Mouse (Mus musculus) cerebellum, adult 2 months (tissue): Measurements from ENCODE around the gene Rem2.

Source experiments
- CTCF ChIP-seq: fragments of 200-500 bp; IDR thresholded peaks from 2 replicates; pipeline ENCODE4 v1.5.1; 2011; ENCODE audit warnings: low read depth, mild to moderate bottlenecking, control low read depth, low read length, moderate library complexity, borderline replicate concordance; ENCODE audit not compliant: insufficient read depth
- POLR2A ChIP-seq: fragments of 200-500 bp; IDR thresholded peaks from 2 replicates; pipeline ENCODE4 v1.6.1; 2011; ENCODE audit warnings: low read length, control low read depth, borderline replicate concordance; ENCODE audit not compliant: insufficient read depth

- TF ChIP-seq CTCF (no peak), POLR2A (no peak)
Measured at GRCm38 (mm10) chr14:54432837-54433830, 42.8 kb upstream of the Rem2 start.
